Mouse (Mus musculus): Measurements from ENCODE around the gene Mthfr. TPM values are rescaled to one million over a fixed set of nuclear protein-coding genes. Genes with fewer than 3 reads are reported as not detected.
A peak's percentile ranks its signal among the peaks of the same experiment; 100 is the strongest.

Gene Mthfr
- polyA plus RNA-seq, 1 experiment from 2014 or later: 16.6 TPM

GRCm38 (mm10) chr4:148016981-148017380 is 21.9 kb upstream of the Mthfr start:
- peaks cover 9% of the 10 kb centered on the region for H3K4me1 ChIP-seq

GRCm38 (mm10) chr4:148018410-148018809 is 20.5 kb upstream of the Mthfr start:
- no peak overlapping the region for H3K4me3 ChIP-seq
- peaks cover 9% of the 10 kb centered on the region for H3K4me1 ChIP-seq
- H3K27me3 ChIP-seq: no peaks in the 10 kb centered on the region
- no peak overlapping the region for H3K4me2 ChIP-seq (replicated peaks)
- H3K9ac ChIP-seq (replicated peaks): no peak overlapping the region
- no peaks in the 10 kb centered on the region for H3K9me3 ChIP-seq
- H3K36me3 ChIP-seq: peaks cover 96% of the 10 kb centered on the region
- ATAC-seq (replicated peaks): peak; percentile 54; the same call in 1 of the 2 replicates
- H3K27ac ChIP-seq (replicated peaks): 0 out of 2 replicates have a peak overlapping the region, but pooled peaks have one; percentile 23
- WGBS: 45% methylated on average over 2 of the region's 2 CpGs

More at GRCm38 (mm10) chr4:148016981-148017380, 21.9 kb upstream of the Mthfr start:
- Histone ChIP-seq H3K4me2 (replicated peaks) (no peak overlapping the region), H3K36me3 (peaks cover 96% of the 10 kb centered on the region), H3K27me3 (no peaks in the 10 kb centered on the region), H3K9ac (replicated peaks) (no peak overlapping the region), H3K27ac (replicated peaks) (no peak overlapping the region), H3K9me3 (no peaks in the 10 kb centered on the region), H3K4me3 (no peak overlapping the region)
- WGBS: 84% methylated on average over 3 of the region's 3 CpGs
- no peak for ATAC-seq (replicated peaks)

- no peak overlapping the region for H3K27ac ChIP-seq (replicated peaks)
- no peak overlapping the region for H3K9ac ChIP-seq (replicated peaks)
- H3K4me3 ChIP-seq: no peak overlapping the region
- H3K4me1 ChIP-seq: peaks cover 4% of the 10 kb centered on the region
- no peak overlapping the region for H3K4me2 ChIP-seq (replicated peaks)
- H3K27me3 ChIP-seq: no peaks in the 10 kb centered on the region
- H3K9me3 ChIP-seq: no peaks in the 10 kb centered on the region
- peaks cover 89% of the 10 kb centered on the region for H3K36me3 ChIP-seq
- no peak for ATAC-seq (replicated peaks)
- 93% methylated on average over 3 of the region's 3 CpGs for WGBS
Measured at GRCm38 (mm10) chr4:148024003-148024402, 14.9 kb upstream of the Mthfr start.

GRCm38 (mm10) chr4:148029297-148029696 is 9.6 kb upstream of the Mthfr start:
- H3K4me3 ChIP-seq: no peak overlapping the region
- no peaks in the 10 kb centered on the region for H3K27me3 ChIP-seq
- H3K36me3 ChIP-seq: peaks cover 51% of the 10 kb centered on the region
- no peak overlapping the region for H3K4me2 ChIP-seq (replicated peaks)
- H3K27ac ChIP-seq (replicated peaks): no peak overlapping the region
- WGBS: 97% methylated on average over 7 of the region's 7 CpGs
- no peak overlapping the region for H3K9ac ChIP-seq (replicated peaks)
- ATAC-seq (replicated peaks): no peak
- no peaks in the 10 kb centered on the region for H3K9me3 ChIP-seq
- no peaks in the 10 kb centered on the region for H3K4me1 ChIP-seq

GRCm38 (mm10) chr4:148030506-148030905 is 8.4 kb upstream of the Mthfr start:
- H3K36me3 ChIP-seq: peaks cover 48% of the 10 kb centered on the region
- H3K4me2 ChIP-seq (replicated peaks): no peak overlapping the region
- H3K27me3 ChIP-seq: no peaks in the 10 kb centered on the region
- no peak overlapping the region for H3K27ac ChIP-seq (replicated peaks)
- ATAC-seq (replicated peaks): no peak
- H3K9ac ChIP-seq (replicated peaks): no peak overlapping the region
- H3K4me1 ChIP-seq: 0 out of 2 replicates have a peak, but pooled peaks cover 3% of the 10 kb centered on the region
- no peak overlapping the region for H3K4me3 ChIP-seq
- H3K9me3 ChIP-seq: no peaks in the 10 kb centered on the region
- 87% methylated on average over 5 of the region's 5 CpGs for WGBS

- Histone ChIP-seq H3K27me3 (no peaks in the 10 kb centered on the region), H3K4me3 (no peak overlapping the region), H3K36me3 (peaks cover 30% of the 10 kb centered on the region), H3K4me1 (peaks cover 13% of the 10 kb centered on the region), H3K4me2 (replicated peaks) (no peak overlapping the region), H3K9me3 (no peaks in the 10 kb centered on the region), H3K27ac (replicated peaks) (no peak overlapping the region), H3K9ac (replicated peaks) (no peak overlapping the region)
- no peak for ATAC-seq (replicated peaks)
- WGBS: 69% methylated on average over 7 of the region's 7 CpGs
Measured at GRCm38 (mm10) chr4:148033858-148034410, 4.9 kb upstream of the Mthfr start.

- Histone ChIP-seq H3K9ac (replicated peaks) (no peak overlapping the region), H3K27ac (replicated peaks) (no peak overlapping the region), H3K27me3 (no peaks in the 10 kb centered on the region), H3K4me3 (no peak overlapping the region), H3K4me1 (peaks cover 27% of the 10 kb centered on the region), H3K4me2 (replicated peaks) (no peak overlapping the region), H3K36me3 (peaks cover 23% of the 10 kb centered on the region; the same call in 1 of the 2 replicates), H3K9me3 (no peaks in the 10 kb centered on the region)
- ATAC-seq (replicated peaks): no peak
- 87% methylated on average over 3 of the region's 3 CpGs for WGBS
Measured at GRCm38 (mm10) chr4:148035440-148035839, 3.4 kb upstream of the Mthfr start.

GRCm38 (mm10) chr4:148038079-148038599 is 738 bp upstream of the Mthfr start:
- peak overlapping the region; percentile 85 for H3K27ac ChIP-seq (replicated peaks)
- no peaks in the 10 kb centered on the region for H3K9me3 ChIP-seq
- H3K27me3 ChIP-seq: no peaks in the 10 kb centered on the region
- WGBS: 6% methylated on average over 26 of the region's 26 CpGs
- no peak for ATAC-seq (replicated peaks)
- peaks cover 53% of the 10 kb centered on the region for H3K4me1 ChIP-seq
- peak overlapping the region; percentile 57 for H3K4me3 ChIP-seq
- H3K36me3 ChIP-seq: peaks cover 21% of the 10 kb centered on the region; the same call in 1 of the 2 replicates
- H3K9ac ChIP-seq (replicated peaks): peak overlapping the region; percentile 69
- H3K4me2 ChIP-seq (replicated peaks): peak overlapping the region; percentile 62

- WGBS: 19% methylated on average over 19 of the region's 19 CpGs
- H3K4me1 ChIP-seq: peaks cover 55% of the 10 kb centered on the region
- H3K4me3 ChIP-seq: peak overlapping the region; percentile 57
- H3K4me2 ChIP-seq (replicated peaks): peak overlapping the region; percentile 67
- peak overlapping the region; percentile 63 for H3K9ac ChIP-seq (replicated peaks)
- ATAC-seq (replicated peaks): no peak
- H3K36me3 ChIP-seq: peaks cover 22% of the 10 kb centered on the region
- peak overlapping the region; percentile 85 for H3K27ac ChIP-seq (replicated peaks)
- no peaks in the 10 kb centered on the region for H3K9me3 ChIP-seq
- no peaks in the 10 kb centered on the region for H3K27me3 ChIP-seq
Measured at GRCm38 (mm10) chr4:148039254-148040028, 564 bp downstream of the Mthfr start.

- peak overlapping the region; percentile 85 for H3K27ac ChIP-seq (replicated peaks)
- H3K9me3 ChIP-seq: no peaks in the 10 kb centered on the region
- H3K4me2 ChIP-seq (replicated peaks): peak overlapping the region; percentile 67
- peak overlapping the region; percentile 57 for H3K4me3 ChIP-seq
- H3K9ac ChIP-seq (replicated peaks): peak overlapping the region; percentile 34; the same call in 1 of the 2 replicates
- peaks cover 19% of the 10 kb centered on the region for H3K36me3 ChIP-seq
- ATAC-seq (replicated peaks): no peak
- no peaks in the 10 kb centered on the region for H3K27me3 ChIP-seq
- H3K4me1 ChIP-seq: peaks cover 52% of the 10 kb centered on the region
- 62% methylated on average over 15 of the region's 15 CpGs for WGBS
Measured at GRCm38 (mm10) chr4:148040029-148040830, 1.4 kb downstream of the Mthfr start.

GRCm38 (mm10) chr4:148040933-148041610 is 2.2 kb downstream of the Mthfr start:
- Histone ChIP-seq H3K4me1 (peaks cover 52% of the 10 kb centered on the region), H3K27me3 (no peaks in the 10 kb centered on the region), H3K27ac (replicated peaks) (peak overlapping the region; percentile 28), H3K4me2 (replicated peaks) (peak overlapping the region; percentile 67), H3K9ac (replicated peaks) (peak overlapping the region; percentile 34), H3K9me3 (no peaks in the 10 kb centered on the region), H3K4me3 (peak overlapping the region; percentile 34), H3K36me3 (peaks cover 21% of the 10 kb centered on the region)
- ATAC-seq (replicated peaks): 0 out of 2 replicates have a peak, but pooled peaks have one; percentile 0
- under 1% methylated on average over 19 of the region's 19 CpGs for WGBS
